Mouse (Mus musculus): Measurements from ENCODE around the gene Fibp.

- TF ChIP-seq CTCF (IDR thresholded peaks at IDR 0.05; ENCODE audit: low read depth, low read length) (no peak), EP300 (IDR thresholded peaks at IDR 0.05; ENCODE audit: insufficient read depth, low read depth, low read length) (no peak)
These were observed 16.0 kb upstream of the Fibp start for GRCm38 (mm10) chr19:5444371-5444908.

Data from ES-Bruce4 (cell line).